Mouse (Mus musculus): Measurements from ENCODE around the gene Mark3. TPM values are rescaled to one million over a fixed set of nuclear protein-coding genes. Genes with fewer than 3 reads are reported as not detected.

The Mark3 gene
- polyA plus RNA-seq, 1 experiment: 89.9 TPM

DNA sequence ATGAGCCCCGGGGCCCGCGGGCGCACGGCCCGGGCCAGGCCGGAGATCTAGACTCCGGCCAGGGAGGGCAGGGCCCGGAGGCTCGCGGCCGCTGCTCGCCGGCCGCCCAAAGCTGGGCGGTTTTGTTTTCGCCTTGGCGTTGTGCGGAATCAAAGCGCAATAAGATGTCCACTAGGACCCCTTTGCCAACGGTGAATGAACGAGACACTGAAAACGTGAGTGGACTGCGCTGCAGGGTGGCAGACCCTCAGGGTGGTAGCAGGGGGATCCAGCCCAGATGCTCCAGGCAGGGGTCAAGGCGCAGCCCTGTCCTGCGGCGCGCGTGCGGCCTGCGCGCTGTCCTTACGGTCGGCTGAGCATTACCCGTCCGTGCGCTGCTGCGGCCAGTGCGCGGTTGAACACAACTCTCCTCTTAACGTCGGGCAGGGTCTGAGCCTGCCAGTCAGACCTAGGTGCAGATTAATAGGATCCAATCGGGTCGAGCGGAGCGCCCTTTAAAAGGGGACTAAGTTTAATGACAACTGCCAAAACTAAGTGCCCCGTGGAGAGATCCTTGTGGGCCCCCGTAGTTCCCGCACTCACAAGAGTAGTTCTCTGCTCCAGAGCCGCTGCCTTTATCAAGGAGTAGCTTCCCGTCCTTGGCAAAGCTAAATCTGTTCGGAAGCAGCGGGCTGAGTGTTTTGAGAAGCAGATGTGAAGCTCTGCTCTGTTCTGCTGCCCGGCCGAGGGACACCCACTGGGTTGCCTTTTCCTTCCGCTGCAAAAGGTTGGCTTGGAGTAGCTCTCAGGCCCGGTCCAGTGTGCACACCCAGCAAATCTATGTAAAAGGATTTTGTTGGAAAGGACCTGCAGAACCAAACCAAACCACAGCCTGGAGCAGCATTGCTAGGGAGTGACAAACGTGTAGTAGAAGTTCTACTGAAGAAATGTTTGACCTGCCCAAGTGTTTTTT is 840 bp downstream of the Mark3 start:
- peak overlapping the region; percentile 95 for H3K4me3 ChIP-seq (ENCODE audit: insufficient read depth, low read length)
- H3K4me1 ChIP-seq (ENCODE audit: control insufficient read depth, insufficient read depth, low read length): no peaks in the 10 kb centered on the region
- peak overlapping the region; percentile 53 for H3K27ac ChIP-seq (ENCODE audit: insufficient read depth, low read length)
- TF ChIP-seq CTCF (IDR thresholded peaks at IDR 0.05; ENCODE audit: borderline replicate concordance, insufficient read depth, low read length) (no peak), POLR2A (IDR thresholded peaks at IDR 0.05; ENCODE audit: low read depth, low read length) (no peak; the same call in 1 of the 2 replicates)

DNA sequence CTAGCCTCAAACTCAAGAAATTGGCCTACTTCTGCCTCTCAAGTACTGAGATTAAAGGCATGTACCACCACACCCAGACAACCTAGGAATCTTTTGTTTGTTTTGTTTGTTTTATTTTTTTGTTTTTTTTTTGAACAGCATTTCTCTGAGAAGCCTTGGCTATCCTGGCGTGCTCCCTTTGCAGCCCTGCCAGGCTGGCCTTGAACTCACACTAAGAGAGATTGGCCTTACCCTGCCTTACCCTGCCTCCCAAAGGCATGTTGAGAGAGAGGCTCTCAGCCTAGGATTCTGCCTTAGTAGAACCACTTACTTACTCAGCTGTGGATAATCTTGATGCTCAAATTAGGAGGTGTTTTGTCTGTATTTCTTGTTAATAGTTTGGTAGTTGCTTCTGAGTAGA is 8.7 kb downstream of the Mark3 start:
- Histone ChIP-seq H3K4me1 (ENCODE audit: control insufficient read depth, insufficient read depth, low read length) (no peaks in the 10 kb centered on the region; the same call in 1 of the 2 replicates), H3K4me3 (ENCODE audit: insufficient read depth, low read length) (no peak overlapping the region), H3K27ac (ENCODE audit: insufficient read depth, low read length) (no peak overlapping the region)
- TF ChIP-seq POLR2A (IDR thresholded peaks at IDR 0.05; ENCODE audit: low read depth, low read length) (no peak), CTCF (IDR thresholded peaks at IDR 0.05; ENCODE audit: borderline replicate concordance, insufficient read depth, low read length) (no peak)

DNA sequence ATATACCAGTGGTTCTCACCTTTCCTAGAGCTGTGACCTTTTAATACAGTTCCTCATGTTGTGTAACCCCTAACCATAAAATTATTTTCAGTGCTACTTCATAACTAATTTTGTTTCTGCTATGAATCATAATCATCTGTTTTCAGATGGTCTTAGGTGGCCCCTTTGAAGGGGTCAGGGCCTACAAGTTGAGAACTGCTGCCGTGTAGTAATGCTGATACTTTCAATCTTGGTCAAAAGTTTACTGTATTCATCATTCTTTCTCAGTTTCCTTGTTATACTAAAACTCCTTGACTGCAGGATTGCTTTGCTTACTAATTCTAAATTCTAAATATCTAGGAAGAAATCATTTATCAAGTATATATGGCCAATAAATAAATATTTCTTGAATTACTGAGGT is 10.1 kb downstream of the Mark3 start:
- Histone ChIP-seq H3K4me1 (ENCODE audit: control insufficient read depth, insufficient read depth, low read length) (no peaks in the 10 kb centered on the region; the same call in 1 of the 2 replicates), H3K27ac (ENCODE audit: insufficient read depth, low read length) (no peak overlapping the region), H3K4me3 (ENCODE audit: insufficient read depth, low read length) (no peak overlapping the region)
- TF ChIP-seq POLR2A (IDR thresholded peaks at IDR 0.05; ENCODE audit: low read depth, low read length): no peak
- TF ChIP-seq CTCF (IDR thresholded peaks at IDR 0.05; ENCODE audit: borderline replicate concordance, insufficient read depth, low read length): no peak

DNA sequence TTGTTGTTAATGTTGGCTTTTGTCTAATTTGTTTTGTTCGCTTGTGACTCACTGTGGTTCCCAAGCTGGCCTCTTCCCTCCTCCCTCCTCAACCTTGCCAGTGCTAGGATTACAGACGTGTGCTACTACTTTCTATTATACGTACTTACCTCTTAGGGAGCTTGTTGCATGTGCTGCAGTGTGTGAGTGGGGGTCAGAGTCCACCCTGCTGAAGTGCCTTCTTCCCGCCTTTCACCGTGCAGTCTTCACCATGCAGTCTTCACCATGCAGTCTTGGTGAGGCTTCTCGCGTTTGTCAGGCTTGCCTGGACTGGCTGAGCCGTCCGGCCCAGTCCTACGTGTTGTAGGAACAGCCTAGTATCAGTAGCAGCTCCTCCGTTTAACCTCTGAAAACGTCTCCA is 12.9 kb downstream of the Mark3 start:
- no peaks in the 10 kb centered on the region; the same call in 1 of the 2 replicates for H3K4me1 ChIP-seq (ENCODE audit: control insufficient read depth, insufficient read depth, low read length)
- H3K27ac ChIP-seq (ENCODE audit: insufficient read depth, low read length): no peak overlapping the region
- no peak overlapping the region for H3K4me3 ChIP-seq (ENCODE audit: insufficient read depth, low read length)
- TF ChIP-seq POLR2A (IDR thresholded peaks at IDR 0.05; ENCODE audit: low read depth, low read length): no peak
- no peak for TF ChIP-seq CTCF (IDR thresholded peaks at IDR 0.05; ENCODE audit: borderline replicate concordance, insufficient read depth, low read length)

DNA sequence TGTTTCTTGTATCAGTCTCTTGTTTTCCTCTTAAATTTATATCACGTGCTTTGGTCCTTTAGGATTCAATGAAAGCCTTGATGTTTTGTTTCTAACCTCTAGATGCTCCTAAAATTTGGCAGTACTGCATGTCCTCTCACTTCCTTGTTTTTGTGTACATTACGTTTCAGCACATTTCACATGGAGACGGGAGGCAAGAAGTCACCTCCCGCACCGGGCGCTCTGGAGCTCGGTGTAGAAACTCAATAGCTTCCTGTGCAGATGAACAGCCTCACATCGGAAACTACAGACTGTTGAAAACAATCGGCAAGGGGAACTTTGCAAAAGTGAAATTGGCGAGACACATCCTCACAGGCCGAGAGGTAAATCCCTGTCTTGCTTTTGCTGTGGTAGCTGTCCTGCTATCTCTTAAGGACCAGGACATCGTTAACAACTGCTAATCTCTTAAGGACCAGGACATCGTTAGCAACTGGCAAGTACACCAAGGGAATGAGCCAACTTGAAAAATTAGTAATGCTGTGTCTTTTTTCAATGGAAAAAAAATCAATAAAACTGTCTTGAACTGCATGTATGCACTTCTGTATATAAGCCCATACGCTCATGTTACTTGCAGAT is 18.2 kb downstream of the Mark3 start:
- TF ChIP-seq POLR2A (IDR thresholded peaks at IDR 0.05; ENCODE audit: low read depth, low read length) (no peak), CTCF (IDR thresholded peaks at IDR 0.05; ENCODE audit: borderline replicate concordance, insufficient read depth, low read length) (no peak)
- H3K27ac ChIP-seq (ENCODE audit: insufficient read depth, low read length): no peak overlapping the region
- H3K4me1 ChIP-seq (ENCODE audit: control insufficient read depth, insufficient read depth, low read length): no peaks in the 10 kb centered on the region
- H3K4me3 ChIP-seq (ENCODE audit: insufficient read depth, low read length): no peak overlapping the region

DNA sequence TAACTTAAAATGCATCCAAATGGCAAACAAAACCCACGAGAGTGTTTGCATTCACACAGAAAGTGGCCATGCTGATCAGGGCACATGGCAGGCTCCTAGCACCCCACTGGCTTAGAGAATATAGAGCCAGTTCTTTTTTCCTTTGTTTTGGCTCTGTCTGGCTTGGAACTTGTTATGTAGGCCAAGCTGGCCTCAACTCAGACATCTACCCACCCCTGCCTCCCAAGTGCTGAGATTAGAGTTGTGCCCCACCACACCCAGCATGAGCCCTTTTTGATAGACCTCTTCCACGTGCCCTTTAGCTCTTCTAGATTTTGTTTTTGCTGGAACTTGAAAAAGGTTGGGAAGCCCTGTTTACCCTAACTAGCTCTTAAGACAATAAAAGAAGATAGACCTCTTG is 19.5 kb downstream of the Mark3 start:
- Histone ChIP-seq H3K27ac (ENCODE audit: insufficient read depth, low read length) (no peak overlapping the region), H3K4me1 (ENCODE audit: control insufficient read depth, insufficient read depth, low read length) (no peaks in the 10 kb centered on the region), H3K4me3 (ENCODE audit: insufficient read depth, low read length) (no peak overlapping the region)
- TF ChIP-seq POLR2A (IDR thresholded peaks at IDR 0.05; ENCODE audit: low read depth, low read length): no peak
- no peak for TF ChIP-seq CTCF (IDR thresholded peaks at IDR 0.05; ENCODE audit: borderline replicate concordance, insufficient read depth, low read length)

DNA sequence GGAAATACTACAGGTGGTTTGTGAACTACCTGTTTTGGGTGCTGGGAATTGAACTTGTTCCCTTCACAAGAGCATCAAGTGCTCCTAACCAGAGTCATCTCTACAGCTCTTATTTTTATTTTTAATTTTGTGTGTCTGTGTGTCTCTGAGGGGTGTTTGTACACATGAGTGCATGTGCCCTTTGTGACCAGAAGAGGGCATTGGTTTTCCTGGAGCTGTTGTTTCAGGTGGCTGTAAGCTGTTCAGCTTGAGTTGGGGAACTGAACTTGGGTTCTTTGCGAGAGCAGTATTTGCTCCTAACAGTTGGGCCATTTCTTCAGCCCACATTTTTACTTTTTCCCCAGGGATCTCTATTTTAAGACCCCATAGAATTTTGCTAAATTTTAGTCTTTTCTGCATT is 23.0 kb downstream of the Mark3 start:
- TF ChIP-seq POLR2A (IDR thresholded peaks at IDR 0.05; ENCODE audit: low read depth, low read length) (no peak), CTCF (IDR thresholded peaks at IDR 0.05; ENCODE audit: borderline replicate concordance, insufficient read depth, low read length) (no peak)
- Histone ChIP-seq H3K4me3 (ENCODE audit: insufficient read depth, low read length) (no peak overlapping the region), H3K4me1 (ENCODE audit: control insufficient read depth, insufficient read depth, low read length) (peaks cover 5% of the 10 kb centered on the region; the same call in 1 of the 2 replicates)

DNA sequence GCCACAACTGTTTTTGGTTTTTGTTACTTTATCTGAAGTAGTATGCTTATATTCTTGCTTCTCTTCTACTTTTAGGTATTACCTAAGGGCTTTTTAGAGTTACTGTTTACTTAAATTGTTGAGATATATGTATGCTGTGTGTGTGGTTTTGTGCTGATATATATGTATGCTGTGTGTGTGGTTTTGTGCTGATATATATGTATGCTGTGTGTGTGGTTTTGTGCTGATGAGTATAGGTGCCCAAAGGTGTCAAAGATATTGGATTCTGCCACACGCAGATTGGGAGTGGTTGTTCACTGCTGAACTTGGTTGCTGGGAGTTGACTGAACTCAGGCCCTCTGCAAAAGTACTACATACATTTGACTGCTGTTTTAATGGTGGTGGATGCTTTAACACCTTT is 24.6 kb downstream of the Mark3 start:
- H3K4me3 ChIP-seq (ENCODE audit: insufficient read depth, low read length): no peak overlapping the region
- H3K4me1 ChIP-seq (ENCODE audit: control insufficient read depth, insufficient read depth, low read length): peaks cover 5% of the 10 kb centered on the region; the same call in 1 of the 2 replicates
- TF ChIP-seq CTCF (IDR thresholded peaks at IDR 0.05; ENCODE audit: borderline replicate concordance, insufficient read depth, low read length) (no peak), POLR2A (IDR thresholded peaks at IDR 0.05; ENCODE audit: low read depth, low read length) (no peak)
- no peak overlapping the region; the same call in 1 of the 2 replicates for H3K27ac ChIP-seq (ENCODE audit: insufficient read depth, low read length)

More for the DNA sequence above, 23.0 kb downstream of the Mark3 start:
- H3K27ac ChIP-seq (ENCODE audit: insufficient read depth, low read length): no peak overlapping the region

DNA sequence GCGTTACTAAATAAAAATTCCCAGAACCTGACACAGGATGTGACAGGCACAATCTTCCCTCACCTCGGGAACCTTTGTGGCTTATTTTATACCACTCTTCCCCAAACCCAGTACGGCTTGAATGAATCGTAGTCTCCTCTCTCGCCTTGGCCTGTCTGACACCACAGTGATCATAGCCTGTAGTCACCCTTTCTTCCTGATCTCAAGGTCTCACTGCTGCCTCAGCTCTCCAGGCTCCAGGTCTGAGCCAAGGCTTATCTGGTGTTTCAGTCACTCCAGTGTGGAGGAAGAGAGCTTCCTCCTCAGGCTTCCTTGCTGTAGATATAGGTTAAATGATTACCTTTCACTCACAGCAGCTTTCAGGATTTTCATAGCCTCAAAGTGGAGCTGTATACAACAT is 25.3 kb downstream of the Mark3 start:
- Histone ChIP-seq H3K4me3 (ENCODE audit: insufficient read depth, low read length) (no peak overlapping the region), H3K4me1 (ENCODE audit: control insufficient read depth, insufficient read depth, low read length) (peaks cover 5% of the 10 kb centered on the region; the same call in 1 of the 2 replicates), H3K27ac (ENCODE audit: insufficient read depth, low read length) (peak overlapping the region; percentile 87)
- no peak for TF ChIP-seq POLR2A (IDR thresholded peaks at IDR 0.05; ENCODE audit: low read depth, low read length)
- TF ChIP-seq CTCF (IDR thresholded peaks at IDR 0.05; ENCODE audit: borderline replicate concordance, insufficient read depth, low read length): no peak

DNA sequence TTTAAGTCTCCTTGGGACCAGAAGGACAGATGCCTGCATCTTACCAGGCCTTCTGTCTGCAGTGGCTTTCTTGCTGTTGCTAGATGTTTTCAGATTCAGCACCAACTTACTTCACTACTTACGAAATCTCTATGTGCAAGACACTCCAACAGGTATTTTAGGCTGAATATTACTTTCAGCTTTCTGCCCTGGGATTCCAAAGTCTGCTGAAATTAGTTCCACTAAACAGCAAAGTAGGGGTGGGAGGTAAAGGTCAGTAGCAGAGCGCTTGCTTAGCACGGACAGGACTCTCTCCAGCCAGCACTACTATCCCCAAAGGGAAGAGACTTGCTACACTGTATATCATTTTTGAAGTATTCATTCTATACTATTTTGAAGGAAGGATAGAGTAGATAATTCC is 29.5 kb downstream of the Mark3 start:
- Histone ChIP-seq H3K4me3 (ENCODE audit: insufficient read depth, low read length) (no peak overlapping the region), H3K4me1 (ENCODE audit: control insufficient read depth, insufficient read depth, low read length) (peaks cover 5% of the 10 kb centered on the region; the same call in 1 of the 2 replicates), H3K27ac (ENCODE audit: insufficient read depth, low read length) (no peak overlapping the region)
- no peak for TF ChIP-seq CTCF (IDR thresholded peaks at IDR 0.05; ENCODE audit: borderline replicate concordance, insufficient read depth, low read length)
- TF ChIP-seq POLR2A (IDR thresholded peaks at IDR 0.05; ENCODE audit: low read depth, low read length): no peak

Measured in embryonic fibroblast, embryonic 13.5 days (primary cell).